Mouse (Mus musculus): ENCODE measurements around the gene Tifa. TPM values are rescaled to one million over a fixed set of nuclear protein-coding genes. Genes with fewer than 3 reads are reported as not detected.
A peak's percentile ranks its signal among the peaks of the same experiment; 100 is the strongest.

Gene Tifa
- polyA plus RNA-seq, 1 experiment from 2014 or later, result 3.0 TPM

DNA sequence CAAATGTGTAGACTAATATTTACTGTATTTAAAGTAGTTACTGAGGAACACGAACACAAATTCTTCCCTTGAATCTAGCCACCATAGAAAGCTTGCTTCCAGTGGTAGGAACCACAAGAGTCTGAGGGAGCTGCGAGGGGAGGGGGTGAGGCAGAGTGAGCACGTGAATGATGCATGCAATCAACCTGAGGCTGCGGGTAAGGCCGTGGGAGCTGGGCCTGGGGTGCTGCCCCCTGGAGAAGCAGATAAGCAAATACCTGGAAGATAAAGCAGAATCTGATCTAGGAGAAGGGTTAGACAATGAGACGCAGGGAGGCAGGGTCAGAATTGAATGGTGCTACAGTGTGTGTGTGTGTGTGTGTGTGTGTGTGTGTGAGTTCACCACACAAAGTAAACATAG, 41.5 kb downstream of the Tifa start:
- DNase-seq (ENCODE audit: low spot score) (no peak), ATAC-seq (replicated peaks; ENCODE audit: insufficient number of reproducible peaks, low FRiP score, low TSS enrichment, low read depth) (no peak)
- WGBS, result 69% methylated on average over 6 of the region's 6 CpGs
- Histone ChIP-seq H3K27ac (replicated peaks; ENCODE audit: low read depth, low read length) (no peak overlapping the region), H3K27me3 (ENCODE audit: control insufficient read depth, insufficient read depth, low read length) (no peaks in the 10 kb centered on the region), H3K9ac (replicated peaks; ENCODE audit: low read length) (no peak overlapping the region), H3K4me3 (ENCODE audit: low read depth, low read length) (no peak overlapping the region), H3K9me3 (replicated peaks; ENCODE audit: control insufficient read depth, low read length) (no peaks in the 10 kb centered on the region), H3K4me2 (ENCODE audit: low read depth, low read length) (no peak overlapping the region), H3K4me1 (ENCODE audit: control insufficient read depth, insufficient read depth, low read length) (no peaks in the 10 kb centered on the region), H3K36me3 (replicated peaks; ENCODE audit: control insufficient read depth, insufficient read depth, low read depth, low read length) (no peaks in the 10 kb centered on the region)

DNA sequence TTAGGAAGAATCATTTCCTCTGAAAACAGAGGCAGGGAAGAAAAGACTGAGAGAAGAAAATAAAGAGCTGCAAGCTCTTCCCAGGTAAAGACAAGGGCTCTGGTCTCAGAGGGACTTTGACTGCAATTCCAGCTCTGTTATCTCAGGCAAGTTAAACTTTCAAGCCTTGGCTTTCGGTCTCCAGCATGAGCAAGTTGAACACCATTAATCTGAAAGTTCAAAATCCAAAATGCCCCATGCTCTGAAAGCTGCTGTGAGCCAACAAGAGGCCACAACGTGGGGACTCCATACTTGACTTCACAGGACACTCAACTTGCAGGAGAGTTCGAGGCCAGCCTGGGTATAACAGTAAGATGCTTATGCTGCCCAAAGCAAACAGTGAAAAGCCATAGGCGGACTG, 44.4 kb downstream of the Tifa start:
- Histone ChIP-seq H3K4me2 (ENCODE audit: low read depth, low read length) (no peak overlapping the region), H3K27ac (replicated peaks; ENCODE audit: low read depth, low read length) (no peak overlapping the region), H3K4me1 (ENCODE audit: control insufficient read depth, insufficient read depth, low read length) (no peaks in the 10 kb centered on the region), H3K36me3 (replicated peaks; ENCODE audit: control insufficient read depth, insufficient read depth, low read depth, low read length) (no peaks in the 10 kb centered on the region), H3K9me3 (replicated peaks; ENCODE audit: control insufficient read depth, low read length) (no peaks in the 10 kb centered on the region), H3K27me3 (ENCODE audit: control insufficient read depth, insufficient read depth, low read length) (no peaks in the 10 kb centered on the region), H3K9ac (replicated peaks; ENCODE audit: low read length) (no peak overlapping the region), H3K4me3 (ENCODE audit: low read depth, low read length) (no peak overlapping the region)
- ATAC-seq (replicated peaks; ENCODE audit: insufficient number of reproducible peaks, low FRiP score, low TSS enrichment, low read depth) (no peak), DNase-seq (ENCODE audit: low spot score) (no peak)
- 83% methylated on average over 4 of the region's 4 CpGs for WGBS

DNA sequence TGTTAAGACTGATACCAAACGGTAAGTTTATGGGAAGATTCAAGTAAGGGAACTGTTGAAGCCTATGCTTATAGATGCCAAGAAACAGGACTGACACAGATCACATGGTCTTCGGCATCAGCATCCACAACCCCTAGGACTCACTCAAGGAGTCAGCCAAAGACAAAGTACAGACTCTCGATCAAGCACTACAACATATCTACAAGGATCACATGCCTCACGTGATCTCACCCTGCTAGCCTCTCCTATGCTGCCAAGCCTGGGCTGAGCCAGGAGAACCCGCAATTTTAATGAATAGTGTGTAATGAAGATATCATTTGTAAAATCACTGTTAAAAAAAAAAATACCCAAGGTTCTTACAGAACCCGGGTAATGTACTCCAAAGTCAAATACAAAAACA, 46.0 kb downstream of the Tifa start:
- 83% methylated on average over 6 of the region's 6 CpGs for WGBS
- no peaks in the 10 kb centered on the region for H3K27me3 ChIP-seq (ENCODE audit: control insufficient read depth, insufficient read depth, low read length)
- ATAC-seq (replicated peaks; ENCODE audit: insufficient number of reproducible peaks, low FRiP score, low TSS enrichment, low read depth) (no peak), DNase-seq (ENCODE audit: low spot score) (no peak)
- H3K36me3 ChIP-seq (replicated peaks; ENCODE audit: control insufficient read depth, insufficient read depth, low read depth, low read length), result no peaks in the 10 kb centered on the region
- H3K27ac ChIP-seq (replicated peaks; ENCODE audit: low read depth, low read length), result no peak overlapping the region
- no peaks in the 10 kb centered on the region for H3K4me1 ChIP-seq (ENCODE audit: control insufficient read depth, insufficient read depth, low read length)
- H3K9ac ChIP-seq (replicated peaks; ENCODE audit: low read length), result no peak overlapping the region
- no peak overlapping the region for H3K4me3 ChIP-seq (ENCODE audit: low read depth, low read length)
- no peaks in the 10 kb centered on the region for H3K9me3 ChIP-seq (replicated peaks; ENCODE audit: control insufficient read depth, low read length)
- no peak overlapping the region for H3K4me2 ChIP-seq (ENCODE audit: low read depth, low read length)

DNA sequence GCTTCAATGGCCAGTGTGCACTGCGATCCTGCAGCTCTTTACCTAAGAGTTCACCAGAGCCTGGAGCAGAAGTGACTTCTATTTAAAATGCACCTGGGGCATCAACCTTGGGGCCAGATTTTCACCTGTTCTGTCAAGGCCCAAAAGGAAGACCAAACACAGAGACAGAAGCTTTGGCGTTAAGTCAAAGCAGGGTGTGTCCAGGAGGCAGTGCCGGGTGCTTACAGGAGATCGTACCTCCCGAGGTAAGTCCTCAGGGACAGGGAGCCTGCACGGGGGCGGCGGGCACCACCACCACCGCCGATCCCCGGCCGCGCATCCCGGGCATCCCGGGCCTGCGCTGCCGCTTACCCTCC, 47.2 kb downstream of the Tifa start:
- H3K4me2 ChIP-seq (ENCODE audit: low read depth, low read length), result peak overlapping the region; percentile 75
- no peaks in the 10 kb centered on the region for H3K27me3 ChIP-seq (ENCODE audit: control insufficient read depth, insufficient read depth, low read length)
- DNase-seq (ENCODE audit: low spot score), result peak; percentile 15
- H3K9ac ChIP-seq (replicated peaks; ENCODE audit: low read length), result peak overlapping the region; percentile 91
- ATAC-seq (replicated peaks; ENCODE audit: insufficient number of reproducible peaks, low FRiP score, low TSS enrichment, low read depth), result peak; percentile 59
- no peaks in the 10 kb centered on the region for H3K9me3 ChIP-seq (replicated peaks; ENCODE audit: control insufficient read depth, low read length)
- H3K4me3 ChIP-seq (ENCODE audit: low read depth, low read length), result peak overlapping the region; percentile 93
- H3K27ac ChIP-seq (replicated peaks; ENCODE audit: low read depth, low read length), result peak overlapping the region; percentile 77; the same call in 1 of the 2 replicates
- WGBS, result under 1% methylated on average over 17 of the region's 17 CpGs
- H3K4me1 ChIP-seq (ENCODE audit: control insufficient read depth, insufficient read depth, low read length), result no peaks in the 10 kb centered on the region
- H3K36me3 ChIP-seq (replicated peaks; ENCODE audit: control insufficient read depth, insufficient read depth, low read depth, low read length), result no peaks in the 10 kb centered on the region

DNA sequence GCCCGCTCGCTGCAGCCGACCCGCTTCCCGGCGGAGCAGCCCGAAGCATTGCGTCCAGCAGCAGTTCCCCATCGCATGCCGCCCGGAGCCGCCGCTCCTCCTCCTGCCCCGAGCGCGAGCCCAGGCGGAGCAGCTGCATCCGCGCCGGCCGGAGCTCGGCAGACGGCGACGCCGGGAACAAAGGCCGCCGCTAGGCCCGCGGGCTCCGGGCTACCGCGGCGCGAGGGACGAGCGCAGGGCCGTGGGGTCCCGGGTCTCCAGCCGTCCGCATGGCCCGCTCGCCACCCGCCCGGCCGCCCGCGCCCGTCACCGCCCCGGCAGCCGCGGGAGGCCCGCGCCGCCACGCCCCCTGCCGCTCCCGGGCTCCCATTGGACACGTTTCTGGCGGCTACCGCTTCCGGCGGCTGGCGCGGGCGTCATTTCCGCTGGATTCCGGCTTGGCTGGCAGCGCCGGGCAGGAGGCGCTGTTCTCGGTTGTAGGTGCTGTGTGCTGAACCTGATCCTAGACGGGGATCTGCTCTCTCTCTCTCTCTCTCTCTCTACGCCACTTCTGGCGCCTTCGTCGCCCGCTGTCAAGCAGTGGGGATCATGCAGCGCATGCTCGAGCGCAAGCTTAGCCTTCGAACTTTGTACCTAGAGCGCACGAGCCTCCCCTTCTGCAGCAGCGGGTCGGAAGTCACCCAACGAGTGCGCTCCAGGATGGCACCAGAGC, 47.7 kb downstream of the Tifa start, which contains the start of gene Ap1ar:
TSS of gene Ap1ar (minus strand) at position 370 of the 712 bp plus-strand sequence.
- no peaks in the 10 kb centered on the region for H3K9me3 ChIP-seq (replicated peaks; ENCODE audit: control insufficient read depth, low read length)
- under 1% methylated on average over 85 of the region's 89 CpGs for WGBS
- H3K9ac ChIP-seq (replicated peaks; ENCODE audit: low read length), result peak within 1 kb of the TSS; percentile 91
- H3K36me3 ChIP-seq (replicated peaks; ENCODE audit: control insufficient read depth, insufficient read depth, low read depth, low read length), result no peaks in the 10 kb centered on the region
- H3K4me1 ChIP-seq (ENCODE audit: control insufficient read depth, insufficient read depth, low read length), result no peaks in the 10 kb centered on the region
- peak within 1 kb of the TSS; percentile 93 for H3K4me3 ChIP-seq (ENCODE audit: low read depth, low read length)
- peak; percentile 99 for DNase-seq (ENCODE audit: low spot score)
- peak within 1 kb of the TSS; percentile 75 for H3K4me2 ChIP-seq (ENCODE audit: low read depth, low read length)
- no peaks in the 10 kb centered on the region for H3K27me3 ChIP-seq (ENCODE audit: control insufficient read depth, insufficient read depth, low read length)
- ATAC-seq (replicated peaks; ENCODE audit: insufficient number of reproducible peaks, low FRiP score, low TSS enrichment, low read depth), result peak; percentile 96
- peak within 1 kb of the TSS; percentile 77 for H3K27ac ChIP-seq (replicated peaks; ENCODE audit: low read depth, low read length)

DNA sequence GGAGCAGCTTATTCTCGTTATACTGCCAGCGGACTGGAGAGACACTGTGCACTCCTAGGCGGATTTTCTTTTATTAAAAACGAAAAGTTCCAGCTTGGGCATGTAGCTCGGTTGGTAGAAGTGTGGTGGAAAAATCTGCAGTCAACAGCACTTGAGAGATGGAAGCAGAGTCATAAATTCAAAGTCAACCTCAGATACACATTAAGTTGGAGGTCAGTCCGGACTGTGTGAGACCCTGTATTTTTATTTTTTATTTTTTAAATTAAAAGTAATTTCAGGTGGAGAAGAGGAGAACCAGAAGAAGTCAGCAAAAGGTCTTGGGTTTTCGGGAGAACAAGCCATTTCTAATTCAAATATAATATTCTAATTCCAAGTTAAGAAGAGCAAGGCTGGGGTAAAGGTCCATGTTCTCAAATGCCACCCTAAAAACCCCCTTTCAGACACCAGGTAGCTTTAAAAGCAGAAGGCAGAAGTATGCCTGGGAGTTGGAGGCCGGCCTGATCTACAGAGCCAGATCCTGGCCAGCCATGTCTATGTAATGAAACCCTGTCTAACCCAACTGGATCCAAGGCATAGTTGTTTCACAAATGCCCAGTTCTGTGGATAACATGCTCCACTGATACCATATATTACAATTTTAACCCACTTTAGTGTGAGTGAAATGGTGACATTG, 48.5 kb downstream of the Tifa start:
- no peaks in the 10 kb centered on the region for H3K9me3 ChIP-seq (replicated peaks; ENCODE audit: control insufficient read depth, low read length)
- H3K27me3 ChIP-seq (ENCODE audit: control insufficient read depth, insufficient read depth, low read length), result no peaks in the 10 kb centered on the region
- peak overlapping the region; percentile 91 for H3K9ac ChIP-seq (replicated peaks; ENCODE audit: low read length)
- ATAC-seq (replicated peaks; ENCODE audit: insufficient number of reproducible peaks, low FRiP score, low TSS enrichment, low read depth) (peak; percentile 2; the same call in 1 of the 2 replicates), DNase-seq (ENCODE audit: low spot score) (no peak)
- WGBS, result 32% methylated on average over 8 of the region's 8 CpGs
- no peaks in the 10 kb centered on the region for H3K4me1 ChIP-seq (ENCODE audit: control insufficient read depth, insufficient read depth, low read length)
- H3K4me3 ChIP-seq (ENCODE audit: low read depth, low read length), result peak overlapping the region; percentile 93
- peak overlapping the region; percentile 77 for H3K27ac ChIP-seq (replicated peaks; ENCODE audit: low read depth, low read length)
- peak overlapping the region; percentile 75 for H3K4me2 ChIP-seq (ENCODE audit: low read depth, low read length)
- no peaks in the 10 kb centered on the region for H3K36me3 ChIP-seq (replicated peaks; ENCODE audit: control insufficient read depth, insufficient read depth, low read depth, low read length)

DNA sequence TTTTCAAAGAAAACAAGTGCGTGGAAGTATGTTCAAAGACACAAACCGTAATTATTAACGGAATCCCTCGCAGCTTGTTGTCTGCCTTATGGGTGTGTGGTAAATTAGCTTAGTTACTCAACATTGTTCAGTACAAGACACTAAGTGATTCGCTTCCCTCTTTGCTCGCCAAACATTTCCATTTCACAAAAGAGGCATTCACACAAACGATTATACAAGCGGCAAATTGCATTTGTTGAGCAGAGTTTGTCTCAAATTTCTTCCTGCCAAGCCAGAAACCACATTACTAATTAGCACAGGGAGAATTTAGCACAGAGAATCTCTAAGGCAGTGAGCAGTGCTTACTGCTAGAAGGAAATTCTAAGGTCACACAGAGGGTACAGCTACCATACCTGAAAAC, 52.3 kb downstream of the Tifa start:
- Histone ChIP-seq H3K4me2 (ENCODE audit: low read depth, low read length) (no peak overlapping the region), H3K27me3 (ENCODE audit: control insufficient read depth, insufficient read depth, low read length) (no peaks in the 10 kb centered on the region), H3K9me3 (replicated peaks; ENCODE audit: control insufficient read depth, low read length) (no peaks in the 10 kb centered on the region), H3K4me3 (ENCODE audit: low read depth, low read length) (no peak overlapping the region), H3K9ac (replicated peaks; ENCODE audit: low read length) (no peak overlapping the region), H3K36me3 (replicated peaks; ENCODE audit: control insufficient read depth, insufficient read depth, low read depth, low read length) (no peaks in the 10 kb centered on the region), H3K4me1 (ENCODE audit: control insufficient read depth, insufficient read depth, low read length) (no peaks in the 10 kb centered on the region), H3K27ac (replicated peaks; ENCODE audit: low read depth, low read length) (no peak overlapping the region)
- WGBS, result 74% methylated on average over 8 of the region's 8 CpGs
- no peak for ATAC-seq (replicated peaks; ENCODE audit: insufficient number of reproducible peaks, low FRiP score, low TSS enrichment, low read depth)
- DNase-seq (ENCODE audit: low spot score), result no peak

DNA sequence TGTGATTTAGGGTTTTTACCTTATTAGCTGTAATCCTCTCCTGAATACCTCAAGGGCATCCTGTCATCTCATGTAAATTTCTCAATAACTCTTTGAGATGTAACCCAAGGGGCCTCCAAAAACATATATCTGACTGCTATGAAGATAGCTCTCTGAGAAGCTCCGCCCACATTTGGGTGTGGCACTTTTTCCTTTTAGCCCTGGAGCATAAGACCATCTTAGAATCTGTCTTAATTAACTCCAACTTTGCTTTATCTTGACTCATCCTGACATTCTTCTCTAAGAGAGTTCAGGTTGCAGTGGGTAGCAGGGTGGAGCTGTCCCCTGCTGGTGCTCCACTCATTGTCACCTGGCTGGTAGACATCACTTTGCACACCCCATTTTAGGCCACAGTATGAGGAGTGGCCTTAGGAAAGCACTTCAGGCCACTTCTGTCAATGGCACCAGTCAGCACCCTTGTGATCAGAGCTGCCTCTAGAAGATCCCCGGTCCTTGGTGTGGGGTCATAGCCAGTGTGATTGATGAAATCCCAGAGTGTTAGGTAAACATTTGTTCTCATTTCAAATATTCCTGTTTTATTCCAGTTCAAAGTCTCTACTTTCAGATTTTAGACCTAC, 53.8 kb downstream of the Tifa start:
- no peaks in the 10 kb centered on the region for H3K4me1 ChIP-seq (ENCODE audit: control insufficient read depth, insufficient read depth, low read length)
- 76% methylated on average over 2 of the region's 2 CpGs for WGBS
- no peaks in the 10 kb centered on the region for H3K27me3 ChIP-seq (ENCODE audit: control insufficient read depth, insufficient read depth, low read length)
- H3K4me3 ChIP-seq (ENCODE audit: low read depth, low read length), result no peak overlapping the region
- H3K9ac ChIP-seq (replicated peaks; ENCODE audit: low read length), result no peak overlapping the region
- H3K27ac ChIP-seq (replicated peaks; ENCODE audit: low read depth, low read length), result no peak overlapping the region
- no peaks in the 10 kb centered on the region for H3K36me3 ChIP-seq (replicated peaks; ENCODE audit: control insufficient read depth, insufficient read depth, low read depth, low read length)
- H3K9me3 ChIP-seq (replicated peaks; ENCODE audit: control insufficient read depth, low read length), result no peaks in the 10 kb centered on the region
- no peak overlapping the region for H3K4me2 ChIP-seq (ENCODE audit: low read depth, low read length)
- DNase-seq (ENCODE audit: low spot score) (no peak), ATAC-seq (replicated peaks; ENCODE audit: insufficient number of reproducible peaks, low FRiP score, low TSS enrichment, low read depth) (no peak)
